Mouse (Mus musculus): ENCODE measurements around the gene Bpifb5. TPM values are rescaled to one million over a fixed set of nuclear protein-coding genes. Genes with fewer than 3 reads are reported as not detected.

The Bpifb5 gene
- polyA plus RNA-seq, 1 experiment, result not detected

DNA sequence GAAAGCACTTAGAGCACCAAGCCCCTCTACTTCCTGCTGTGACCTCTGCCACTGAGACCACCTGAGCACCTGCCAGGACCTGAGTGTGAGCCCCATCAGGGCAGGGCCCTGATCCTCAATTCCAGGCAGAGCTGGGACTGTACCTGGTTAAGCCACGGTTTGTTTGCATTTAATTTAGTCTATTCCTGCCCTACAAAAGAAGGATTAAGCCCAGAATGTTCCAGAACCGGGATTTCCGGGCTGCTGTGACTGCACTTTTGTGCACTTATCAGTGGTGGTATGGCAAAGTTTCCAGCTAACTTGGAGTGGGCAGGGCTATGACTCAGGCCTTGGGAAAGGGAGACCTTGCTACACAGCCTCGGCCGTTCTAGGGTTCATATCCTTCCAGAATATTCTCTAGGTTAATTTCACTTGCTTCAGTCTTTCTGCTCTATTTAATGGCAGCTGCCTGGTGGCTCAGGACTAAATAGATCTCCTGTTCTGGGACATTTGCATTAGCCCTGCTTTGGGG lies 29.5 kb upstream of the Bpifb5 start:
- no peaks in the 10 kb centered on the region for H3K36me3 ChIP-seq (replicated peaks; ENCODE audit: low read length)
- TF ChIP-seq GATA1 (IDR thresholded peaks at IDR 0.05; ENCODE audit: borderline replicate concordance, low read length), result no peak
- TF ChIP-seq FLI1 (IDR thresholded peaks at IDR 0.05; ENCODE audit: low read length), result no peak
- no peaks in the 10 kb centered on the region for H3K4me1 ChIP-seq
- peaks cover 32% of the 10 kb centered on the region for H3K27me3 ChIP-seq (replicated peaks)
- no peak overlapping the region for H3K4me3 ChIP-seq (replicated peaks)
- no peaks in the 10 kb centered on the region for H3K9me3 ChIP-seq

DNA sequence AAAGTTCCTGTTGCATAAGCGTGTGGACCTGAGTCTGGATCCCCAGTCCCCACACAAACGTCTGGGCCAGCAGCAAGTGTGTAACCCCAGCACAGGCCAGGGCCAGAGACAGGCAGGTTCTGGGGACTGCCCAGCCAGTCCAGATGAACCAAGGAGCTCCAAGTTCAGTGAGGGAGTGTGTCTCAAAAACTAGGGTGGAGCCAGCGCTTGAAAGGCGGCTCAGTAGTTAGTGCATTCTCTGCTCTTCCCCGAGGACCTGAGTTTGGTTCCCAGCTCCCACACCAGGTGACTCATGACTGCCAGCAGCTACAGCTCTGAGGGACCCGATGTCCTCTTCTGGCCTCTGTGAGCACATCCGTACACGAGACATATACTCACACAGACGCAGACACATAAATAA lies 26.5 kb upstream of the Bpifb5 start:
- Histone ChIP-seq H3K9me3 (no peaks in the 10 kb centered on the region), H3K36me3 (replicated peaks; ENCODE audit: low read length) (no peaks in the 10 kb centered on the region), H3K27me3 (replicated peaks) (peaks cover 44% of the 10 kb centered on the region), H3K4me3 (replicated peaks) (no peak overlapping the region), H3K4me1 (no peaks in the 10 kb centered on the region)
- TF ChIP-seq GATA1 (IDR thresholded peaks at IDR 0.05; ENCODE audit: borderline replicate concordance, low read length) (no peak), FLI1 (IDR thresholded peaks at IDR 0.05; ENCODE audit: low read length) (no peak)

DNA sequence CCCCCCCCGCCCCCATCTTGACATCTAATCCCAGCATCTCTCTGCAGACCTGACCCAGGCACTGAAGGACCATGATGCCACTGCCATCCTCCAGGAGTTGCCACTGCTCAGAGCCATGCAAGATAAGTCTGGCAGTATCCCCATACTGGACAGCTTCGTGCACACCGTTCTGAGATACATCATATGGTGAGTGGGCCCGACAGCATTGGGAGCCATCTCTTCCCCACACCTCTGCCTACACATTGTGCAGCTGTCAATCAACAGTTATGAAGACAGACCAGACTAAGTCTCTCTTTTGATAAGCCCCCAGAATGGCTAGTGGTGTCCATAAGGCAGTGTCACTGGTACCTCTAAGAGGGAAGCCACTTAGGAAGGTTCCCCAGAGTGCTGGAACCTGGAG lies 18.9 kb upstream of the Bpifb5 start:
- peaks cover 38% of the 10 kb centered on the region for H3K27me3 ChIP-seq (replicated peaks)

DNA sequence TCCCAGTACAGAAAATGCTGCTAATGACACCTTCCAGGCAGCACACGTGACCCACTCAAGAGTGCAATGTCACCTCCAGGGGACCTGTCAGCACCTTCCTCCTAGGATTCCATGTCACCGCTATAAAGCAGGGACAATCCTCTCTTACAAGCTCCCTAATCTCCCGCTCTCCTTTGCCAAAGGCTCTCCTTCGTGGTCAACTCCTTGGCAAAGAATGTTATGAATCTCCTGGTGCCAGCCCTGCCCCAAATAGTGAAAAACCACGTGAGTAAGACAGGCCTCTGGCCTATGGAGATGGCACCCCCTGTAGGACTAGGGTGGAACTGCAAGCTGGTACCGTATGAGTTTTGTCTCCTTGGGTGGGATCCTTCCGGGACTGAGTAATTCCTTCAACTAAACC lies 16.6 kb upstream of the Bpifb5 start:
- Histone ChIP-seq H3K27me3 (replicated peaks) (peaks cover 29% of the 10 kb centered on the region), H3K9me3 (no peaks in the 10 kb centered on the region), H3K4me1 (no peaks in the 10 kb centered on the region), H3K36me3 (replicated peaks; ENCODE audit: low read length) (no peaks in the 10 kb centered on the region), H3K4me3 (replicated peaks) (no peak overlapping the region)
- TF ChIP-seq GATA1 (IDR thresholded peaks at IDR 0.05; ENCODE audit: borderline replicate concordance, low read length) (no peak), FLI1 (IDR thresholded peaks at IDR 0.05; ENCODE audit: low read length) (no peak)

More for the DNA sequence above, 18.9 kb upstream of the Bpifb5 start:
- Histone ChIP-seq H3K4me3 (replicated peaks) (no peak overlapping the region), H3K4me1 (no peaks in the 10 kb centered on the region), H3K9me3 (no peaks in the 10 kb centered on the region), H3K36me3 (replicated peaks; ENCODE audit: low read length) (no peaks in the 10 kb centered on the region)
- TF ChIP-seq GATA1 (IDR thresholded peaks at IDR 0.05; ENCODE audit: borderline replicate concordance, low read length) (no peak), FLI1 (IDR thresholded peaks at IDR 0.05; ENCODE audit: low read length) (no peak)

DNA sequence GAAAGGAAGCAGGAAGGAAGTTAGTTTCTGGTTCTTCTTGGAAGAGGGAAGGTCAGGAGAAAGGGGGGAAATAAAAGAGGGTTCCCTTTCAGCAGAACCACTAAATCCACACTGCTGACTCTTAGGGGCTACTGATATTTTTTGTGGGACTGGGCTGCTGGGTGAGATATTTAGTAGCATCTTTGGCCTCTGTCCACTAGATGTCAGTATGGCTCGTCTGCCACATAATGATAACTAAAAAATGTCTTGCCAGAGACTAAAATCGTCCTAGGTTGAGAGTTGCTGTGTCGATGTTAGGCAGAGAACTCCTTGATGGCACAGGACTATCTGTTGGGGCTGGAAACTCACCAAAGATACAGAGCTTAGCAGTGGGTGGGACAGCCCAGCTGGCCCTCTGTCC lies 14.4 kb upstream of the Bpifb5 start:
- no peaks in the 10 kb centered on the region for H3K36me3 ChIP-seq (replicated peaks; ENCODE audit: low read length)
- no peaks in the 10 kb centered on the region for H3K9me3 ChIP-seq
- H3K27me3 ChIP-seq (replicated peaks), result peaks cover 32% of the 10 kb centered on the region
- H3K4me1 ChIP-seq, result no peaks in the 10 kb centered on the region
- no peak overlapping the region for H3K4me3 ChIP-seq (replicated peaks)
- no peak for TF ChIP-seq GATA1 (IDR thresholded peaks at IDR 0.05; ENCODE audit: borderline replicate concordance, low read length)
- TF ChIP-seq FLI1 (IDR thresholded peaks at IDR 0.05; ENCODE audit: low read length), result no peak

DNA sequence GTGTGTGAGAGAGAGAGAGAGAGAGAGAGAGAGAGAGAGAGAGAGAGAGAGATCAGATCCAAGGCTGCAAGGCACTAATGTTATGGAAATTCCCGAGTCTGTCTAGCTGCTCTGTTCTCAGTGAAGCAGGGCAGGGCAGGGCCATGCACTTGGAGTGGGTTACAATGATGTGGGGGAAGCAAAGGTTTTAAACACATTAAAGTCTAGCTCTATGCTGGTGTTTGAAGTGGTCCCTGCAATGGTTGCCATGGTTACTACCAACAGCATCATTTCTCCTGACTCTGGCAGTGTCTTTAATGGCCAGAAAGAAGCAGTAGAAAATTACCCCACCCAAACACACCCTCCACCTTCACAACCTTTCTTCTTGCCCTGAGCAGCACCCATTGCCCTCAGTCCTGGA lies 12.4 kb upstream of the Bpifb5 start:
- no peaks in the 10 kb centered on the region for H3K9me3 ChIP-seq
- TF ChIP-seq GATA1 (IDR thresholded peaks at IDR 0.05; ENCODE audit: borderline replicate concordance, low read length) (no peak), FLI1 (IDR thresholded peaks at IDR 0.05; ENCODE audit: low read length) (no peak)
- no peak overlapping the region for H3K4me3 ChIP-seq (replicated peaks)
- peaks cover 34% of the 10 kb centered on the region for H3K27me3 ChIP-seq (replicated peaks)
- no peaks in the 10 kb centered on the region for H3K36me3 ChIP-seq (replicated peaks; ENCODE audit: low read length)
- H3K4me1 ChIP-seq, result no peaks in the 10 kb centered on the region

DNA sequence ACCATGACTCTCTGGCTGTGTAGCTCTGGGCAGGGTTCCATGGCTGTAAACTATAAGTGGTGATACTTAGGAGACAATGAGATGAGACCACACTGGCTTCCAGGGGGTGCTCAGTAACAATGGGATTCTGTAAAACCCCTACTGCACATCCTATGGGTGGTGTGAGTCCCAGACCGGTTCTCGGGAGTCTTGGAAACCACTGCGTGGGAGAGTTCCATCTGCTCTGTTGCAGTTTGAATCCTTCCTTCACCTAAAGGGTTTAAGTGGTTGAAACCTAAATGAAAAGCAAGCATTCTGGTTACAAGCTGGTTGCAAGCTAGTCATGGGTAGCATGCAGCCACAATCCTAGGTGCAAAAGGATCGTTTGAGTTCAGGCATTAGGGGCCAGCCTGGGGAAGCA lies 11.7 kb upstream of the Bpifb5 start:
- no peaks in the 10 kb centered on the region for H3K4me1 ChIP-seq
- H3K36me3 ChIP-seq (replicated peaks; ENCODE audit: low read length), result no peaks in the 10 kb centered on the region
- no peaks in the 10 kb centered on the region for H3K9me3 ChIP-seq
- peaks cover 29% of the 10 kb centered on the region for H3K27me3 ChIP-seq (replicated peaks)
- H3K4me3 ChIP-seq (replicated peaks), result no peak overlapping the region
- TF ChIP-seq FLI1 (IDR thresholded peaks at IDR 0.05; ENCODE audit: low read length) (no peak), GATA1 (IDR thresholded peaks at IDR 0.05; ENCODE audit: borderline replicate concordance, low read length) (no peak)

DNA sequence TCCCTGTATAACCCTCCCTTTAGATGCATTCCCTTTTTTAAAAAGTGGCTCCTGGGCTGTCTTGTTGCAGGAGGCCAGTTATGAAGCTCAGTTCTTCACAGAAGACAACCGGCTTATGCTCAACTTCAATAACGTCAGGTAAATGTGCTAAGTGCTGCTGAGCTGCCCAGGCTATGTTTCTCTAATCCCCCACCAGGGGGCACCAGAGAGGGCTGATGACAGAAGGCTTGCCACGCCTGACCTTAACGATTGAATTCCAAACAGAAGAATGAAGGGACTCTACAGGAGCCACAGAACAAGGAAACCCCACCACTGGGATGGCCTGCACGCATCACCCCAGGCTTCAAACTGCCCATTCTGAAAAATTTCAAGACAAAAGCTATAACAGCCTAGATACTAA lies 8.4 kb upstream of the Bpifb5 start:
- no peak for TF ChIP-seq FLI1 (IDR thresholded peaks at IDR 0.05; ENCODE audit: low read length)
- TF ChIP-seq GATA1 (IDR thresholded peaks at IDR 0.05; ENCODE audit: borderline replicate concordance, low read length), result no peak
- H3K9me3 ChIP-seq, result no peaks in the 10 kb centered on the region
- no peak overlapping the region for H3K4me3 ChIP-seq (replicated peaks)
- H3K27me3 ChIP-seq (replicated peaks), result peaks cover 36% of the 10 kb centered on the region
- H3K4me1 ChIP-seq, result no peaks in the 10 kb centered on the region
- H3K36me3 ChIP-seq (replicated peaks; ENCODE audit: low read length), result no peaks in the 10 kb centered on the region

DNA sequence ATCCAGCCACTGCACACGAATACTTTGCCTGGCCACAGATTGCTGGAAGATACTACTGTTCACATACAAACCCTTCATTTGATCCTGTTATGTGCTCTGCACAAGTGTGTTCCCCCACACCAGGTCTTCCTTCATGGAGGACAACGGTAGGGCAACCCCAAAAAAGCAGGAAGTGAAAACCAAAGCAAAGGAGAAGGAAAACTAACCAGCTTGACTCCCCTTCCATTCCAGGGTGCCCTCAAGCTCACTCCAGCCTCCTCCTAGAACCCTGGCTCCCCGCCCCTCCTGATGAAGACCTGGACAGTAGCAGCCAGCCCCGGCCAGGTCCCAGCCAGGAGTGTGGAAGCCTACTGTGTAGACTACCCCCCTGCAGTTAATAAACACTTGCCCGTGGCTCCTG lies 3.6 kb upstream of the Bpifb5 start:
- Histone ChIP-seq H3K27me3 (replicated peaks) (peaks cover 38% of the 10 kb centered on the region), H3K36me3 (replicated peaks; ENCODE audit: low read length) (no peaks in the 10 kb centered on the region), H3K4me3 (replicated peaks) (no peak overlapping the region), H3K9me3 (no peaks in the 10 kb centered on the region), H3K4me1 (peaks cover 4% of the 10 kb centered on the region; the same call in 1 of the 2 replicates)
- TF ChIP-seq GATA1 (IDR thresholded peaks at IDR 0.05; ENCODE audit: borderline replicate concordance, low read length), result no peak

DNA sequence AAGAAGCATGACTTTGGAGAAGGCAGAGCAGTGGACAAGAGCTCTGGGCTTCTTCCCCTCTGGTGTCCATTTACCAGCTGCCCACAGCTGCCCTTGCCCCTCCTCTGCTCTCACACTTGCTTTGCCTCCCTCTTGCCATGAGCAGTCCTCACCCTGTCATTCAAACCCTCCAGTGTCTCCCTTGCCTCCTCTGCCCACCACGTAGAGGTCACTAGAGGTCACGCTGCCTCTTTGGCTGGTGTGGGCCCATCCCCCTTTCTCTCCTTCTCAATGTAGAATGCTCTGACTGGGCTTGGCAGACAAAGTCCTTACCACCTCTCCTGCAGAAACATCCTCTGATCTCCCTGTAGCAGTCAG lies 353 bp downstream of the Bpifb5 start:
- peak overlapping the region; percentile 17 for H3K4me3 ChIP-seq (replicated peaks)
- H3K9me3 ChIP-seq, result no peaks in the 10 kb centered on the region
- peaks cover 50% of the 10 kb centered on the region for H3K27me3 ChIP-seq (replicated peaks)
- peaks cover 4% of the 10 kb centered on the region; the same call in 1 of the 2 replicates for H3K4me1 ChIP-seq
- H3K36me3 ChIP-seq (replicated peaks; ENCODE audit: low read length), result no peaks in the 10 kb centered on the region
- TF ChIP-seq FLI1 (IDR thresholded peaks at IDR 0.05; ENCODE audit: low read length), result no peak
- TF ChIP-seq GATA1 (IDR thresholded peaks at IDR 0.05; ENCODE audit: borderline replicate concordance, low read length), result no peak

DNA sequence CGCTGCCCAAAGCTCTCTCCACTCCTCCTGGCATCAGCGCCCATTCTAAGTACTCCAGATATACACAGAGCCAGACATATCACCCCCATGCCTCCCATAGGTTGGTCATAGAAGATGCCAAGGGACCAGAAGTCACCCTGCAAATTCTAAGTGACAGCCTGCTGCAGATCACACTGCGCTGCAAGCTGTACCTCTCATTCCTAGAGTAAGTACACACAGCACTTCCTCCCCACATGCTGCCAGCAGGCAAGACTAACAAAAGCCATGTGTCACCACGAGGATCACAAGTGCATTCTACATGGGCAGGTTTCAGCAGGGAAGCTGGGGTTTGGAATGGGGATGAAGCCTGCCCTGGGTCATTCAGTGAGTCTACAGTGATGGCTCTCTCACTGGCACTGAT lies 3.4 kb downstream of the Bpifb5 start:
- H3K4me1 ChIP-seq, result peaks cover 4% of the 10 kb centered on the region; the same call in 1 of the 2 replicates
- no peaks in the 10 kb centered on the region for H3K36me3 ChIP-seq (replicated peaks; ENCODE audit: low read length)
- H3K4me3 ChIP-seq (replicated peaks), result no peak overlapping the region
- TF ChIP-seq FLI1 (IDR thresholded peaks at IDR 0.05; ENCODE audit: low read length) (no peak), GATA1 (IDR thresholded peaks at IDR 0.05; ENCODE audit: borderline replicate concordance, low read length) (no peak)
- H3K27me3 ChIP-seq (replicated peaks), result peaks cover 47% of the 10 kb centered on the region
- H3K9me3 ChIP-seq, result no peaks in the 10 kb centered on the region
